Mouse (Mus musculus) lung, postnatal 14 days (tissue): Measurements from ENCODE around the gene Syngr1.

Experiments used
- DNase-seq: peaks from one replicate; pipeline ENCODE4 v3.0.0; 2021

Syngr1 gene

GRCm38 (mm10) chr15:80092599-80092998 is 1.5 kb downstream of the Syngr1 start:
- no peak for DNase-seq

GRCm38 (mm10) chr15:80094201-80094600 is 3.1 kb downstream of the Syngr1 start:
- no peak for DNase-seq

DNA sequence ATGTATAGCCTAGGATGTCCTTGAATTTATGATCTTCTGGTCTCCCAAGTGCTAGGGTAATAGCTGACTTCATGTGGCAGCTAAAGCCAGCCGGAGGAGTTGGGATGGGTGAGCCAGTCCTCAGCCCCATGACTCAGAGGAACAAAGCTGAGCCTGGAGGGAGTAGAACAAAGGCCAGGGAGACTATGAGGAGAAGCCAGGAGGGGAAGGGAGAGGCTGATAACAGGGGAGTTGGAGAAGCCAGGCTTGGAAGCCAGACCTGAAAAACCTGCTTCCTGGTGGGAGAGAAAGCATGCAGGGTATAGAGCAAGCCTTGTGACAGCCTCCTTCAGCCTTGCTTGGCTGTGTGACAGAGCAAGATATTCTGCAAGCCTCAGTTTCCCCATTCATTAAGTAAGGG is 4.5 kb downstream of the Syngr1 start:
- DNase-seq = no peak

DNA sequence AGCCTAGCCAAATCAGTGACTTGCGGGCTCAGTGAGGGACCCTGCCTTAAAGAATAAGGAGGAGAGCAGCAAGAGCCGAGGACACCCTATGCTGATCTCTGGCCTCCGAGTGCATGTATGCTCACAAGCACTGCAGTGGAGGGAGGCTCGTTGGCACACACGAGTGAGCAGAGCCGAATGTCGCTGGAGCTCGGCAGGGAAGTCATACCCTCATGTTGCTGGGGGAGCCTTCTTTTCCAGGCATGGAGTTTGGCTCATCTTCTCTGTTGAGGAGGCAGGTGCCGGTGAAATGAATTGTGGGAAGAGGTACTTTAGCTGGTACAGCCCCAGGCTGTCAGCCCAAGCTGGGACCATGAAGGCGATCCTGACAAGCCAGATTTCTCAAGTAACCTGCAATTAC is 5.3 kb downstream of the Syngr1 start:
- no peak for DNase-seq

- DNase-seq = peak; percentile 59
Observed at GRCm38 (mm10) chr15:80096946-80097881, 6.1 kb downstream of the Syngr1 start.

- DNase-seq = no peak
Observed at GRCm38 (mm10) chr15:80097999-80098461, 6.9 kb downstream of the Syngr1 start.

GRCm38 (mm10) chr15:80098809-80099208 is 7.7 kb downstream of the Syngr1 start:
- no peak for DNase-seq

GRCm38 (mm10) chr15:80099477-80099876 is 8.3 kb downstream of the Syngr1 start:
- DNase-seq = no peak

DNA sequence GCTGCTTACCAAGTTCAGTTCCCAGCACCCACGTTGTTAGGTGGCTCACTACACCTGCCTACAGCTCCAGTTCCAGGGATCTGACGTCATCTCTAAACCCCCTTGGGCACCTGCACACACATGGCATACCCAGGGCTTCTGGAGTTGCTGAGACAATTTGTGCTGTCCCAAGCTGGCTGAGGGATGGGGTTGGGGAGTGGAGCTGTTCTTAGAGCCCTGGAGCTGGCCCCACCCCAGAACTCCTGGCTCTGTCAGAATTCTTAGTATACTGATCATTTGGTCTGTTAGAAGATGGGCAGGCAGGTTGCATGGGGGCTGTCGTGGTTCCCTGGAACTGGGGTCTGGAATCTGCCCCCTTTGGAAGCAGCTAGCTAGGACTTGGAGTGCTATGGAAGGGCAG is 9.1 kb downstream of the Syngr1 start:
- no peak for DNase-seq

DNA sequence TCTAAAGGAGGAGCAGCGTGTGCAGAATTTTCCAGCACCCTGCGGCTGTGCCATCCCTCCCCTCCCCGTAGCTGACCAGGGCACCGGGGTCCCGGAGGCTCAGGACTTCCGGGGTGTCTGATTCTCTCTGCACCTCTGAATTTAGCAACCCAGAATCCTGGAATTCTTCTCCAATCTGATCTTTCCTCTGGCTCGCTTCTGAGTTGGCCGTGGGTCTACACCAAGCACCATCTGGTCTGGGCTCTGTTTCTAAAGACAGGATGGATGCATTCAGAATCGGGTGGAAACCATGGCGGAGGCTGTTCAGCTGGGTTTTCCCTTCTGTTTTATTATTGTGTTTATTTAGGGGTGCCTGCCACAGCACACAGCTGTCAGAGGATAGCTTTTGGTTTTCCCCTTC is 9.7 kb downstream of the Syngr1 start:
- DNase-seq = no peak

- no peak for DNase-seq
Observed at GRCm38 (mm10) chr15:80101503-80101902, 10.4 kb downstream of the Syngr1 start.

DNA sequence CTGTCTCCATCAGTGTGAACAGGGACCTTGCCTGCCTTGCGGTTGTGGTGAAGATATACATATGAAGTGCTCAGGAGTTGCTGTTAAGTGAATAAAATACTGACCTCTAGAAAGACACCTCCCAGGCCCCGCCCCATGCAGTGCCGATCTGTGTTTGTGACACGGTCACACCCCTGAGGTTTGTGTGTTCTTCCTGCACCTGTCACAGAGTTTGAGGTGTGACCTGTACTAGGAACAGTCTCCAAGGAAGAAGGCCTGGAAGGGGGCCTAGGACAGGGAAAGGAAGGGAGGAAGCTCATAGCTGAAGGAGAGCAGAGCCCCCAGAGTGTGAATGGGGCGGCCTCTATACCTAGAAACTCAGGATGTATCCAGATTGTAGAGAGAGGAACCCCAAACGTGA is 11.4 kb downstream of the Syngr1 start:
- no peak for DNase-seq

DNA sequence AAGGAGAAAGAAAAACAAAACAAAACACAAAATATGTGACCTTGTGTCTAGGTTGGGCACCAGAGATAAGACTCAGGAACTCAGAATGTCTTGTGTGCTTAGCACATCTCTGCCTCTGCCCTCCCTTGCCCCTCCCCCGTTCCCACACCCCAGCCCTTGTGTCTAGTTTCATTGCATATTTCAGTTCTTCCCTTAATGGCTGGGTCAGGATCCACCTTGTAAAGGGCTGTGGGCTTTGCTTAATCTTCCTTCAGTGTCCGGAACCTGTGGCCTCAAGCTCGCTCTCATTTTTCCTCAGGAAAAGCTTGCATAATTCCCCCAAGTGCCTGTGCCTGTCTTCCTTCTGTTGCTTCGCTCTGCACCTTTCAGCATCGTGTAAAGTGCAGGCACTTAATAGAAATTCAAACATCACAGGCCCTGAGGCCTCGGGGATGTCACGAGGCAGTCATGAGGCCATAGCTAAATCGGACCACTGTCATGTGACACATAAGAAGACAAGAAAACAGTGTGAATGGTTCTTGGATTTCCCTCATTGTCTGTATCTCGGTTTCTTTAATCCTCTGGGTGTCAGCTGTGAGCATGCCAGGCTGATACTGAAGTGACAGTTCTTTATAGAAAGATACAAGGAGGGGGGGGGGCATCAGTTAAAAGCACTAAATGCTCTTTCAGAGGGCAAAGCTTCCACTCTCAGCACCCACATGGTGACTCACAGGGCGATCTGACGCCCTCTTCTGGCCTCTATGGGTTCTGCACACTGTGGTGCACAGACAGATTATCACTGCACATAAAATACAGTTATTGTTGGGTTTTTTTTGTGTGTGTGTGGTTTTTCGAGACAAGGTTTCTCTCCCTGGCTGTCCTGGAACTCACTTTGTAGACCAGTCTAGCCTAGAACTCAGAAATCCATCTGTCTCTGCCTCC is 14.6 kb downstream of the Syngr1 start:
- no peak for DNase-seq

DNA sequence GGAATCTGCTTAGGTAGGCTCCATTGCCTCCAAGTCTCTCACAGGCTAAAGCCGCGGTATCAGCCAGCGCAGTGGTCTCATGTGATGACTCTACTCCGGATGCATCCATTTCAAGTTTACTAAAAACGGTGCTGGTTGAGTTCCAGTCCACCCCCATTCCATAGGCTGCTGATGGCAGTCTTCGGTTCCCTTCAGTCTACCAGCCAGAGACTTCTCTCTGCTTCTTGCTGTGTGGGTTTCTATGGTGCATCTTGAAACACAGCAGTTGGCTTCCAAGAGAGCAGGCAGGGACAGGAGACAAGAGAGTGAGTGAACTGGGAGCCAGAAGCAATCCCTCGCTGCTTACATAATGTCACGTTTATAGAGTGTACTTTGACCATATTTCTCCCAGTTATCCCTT is 16.0 kb downstream of the Syngr1 start:
- DNase-seq = no peak

DNA sequence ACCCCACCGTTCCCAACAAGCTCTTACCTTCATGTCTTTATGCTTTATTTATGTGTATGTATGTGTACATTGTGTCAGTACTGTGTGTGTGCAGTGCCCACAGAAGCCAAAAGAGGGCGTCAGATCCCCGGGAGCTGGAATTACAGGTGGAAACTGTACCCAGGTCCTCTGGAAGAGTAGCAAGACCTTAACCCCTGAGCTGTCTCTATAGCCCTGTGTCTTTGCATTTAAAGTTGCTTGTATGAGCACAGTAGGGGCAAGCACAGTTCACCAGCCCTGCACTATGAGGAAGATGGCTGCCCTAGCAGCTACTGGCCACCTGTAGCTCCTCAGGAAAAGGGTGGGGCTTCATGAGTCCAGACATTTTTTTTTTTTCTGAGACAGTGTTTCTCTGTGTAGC is 16.4 kb downstream of the Syngr1 start:
- DNase-seq = no peak

GRCm38 (mm10) chr15:80111436-80111835 is 20.3 kb downstream of the Syngr1 start:
- no peak for DNase-seq

GRCm38 (mm10) chr15:80112499-80112898 is 21.4 kb downstream of the Syngr1 start:
- no peak for DNase-seq

DNA sequence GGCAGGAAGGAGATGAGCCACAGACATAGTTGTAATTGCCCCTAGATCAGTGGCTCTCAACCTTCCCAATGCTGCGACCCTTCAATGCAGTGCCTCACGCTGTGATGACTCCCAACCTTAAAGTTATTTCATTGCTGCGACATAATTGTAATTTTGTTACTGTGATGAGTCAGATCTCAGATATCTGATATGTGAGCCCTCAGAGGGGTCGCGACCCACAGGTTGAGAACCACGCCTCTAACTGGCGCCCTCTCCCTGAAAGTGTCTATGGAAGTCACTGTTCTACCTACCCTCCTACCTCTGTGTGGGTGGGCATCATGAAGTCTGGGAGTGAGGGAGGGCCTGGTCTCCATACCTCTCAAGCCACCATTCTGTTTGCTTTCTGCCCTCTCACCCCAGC is 23.3 kb downstream of the Syngr1 start:
- DNase-seq = no peak

GRCm38 (mm10) chr15:80115256-80115655 is 24.1 kb downstream of the Syngr1 start:
- DNase-seq = no peak

GRCm38 (mm10) chr15:80115866-80116794 is 25.0 kb downstream of the Syngr1 start:
- no peak for DNase-seq

DNA sequence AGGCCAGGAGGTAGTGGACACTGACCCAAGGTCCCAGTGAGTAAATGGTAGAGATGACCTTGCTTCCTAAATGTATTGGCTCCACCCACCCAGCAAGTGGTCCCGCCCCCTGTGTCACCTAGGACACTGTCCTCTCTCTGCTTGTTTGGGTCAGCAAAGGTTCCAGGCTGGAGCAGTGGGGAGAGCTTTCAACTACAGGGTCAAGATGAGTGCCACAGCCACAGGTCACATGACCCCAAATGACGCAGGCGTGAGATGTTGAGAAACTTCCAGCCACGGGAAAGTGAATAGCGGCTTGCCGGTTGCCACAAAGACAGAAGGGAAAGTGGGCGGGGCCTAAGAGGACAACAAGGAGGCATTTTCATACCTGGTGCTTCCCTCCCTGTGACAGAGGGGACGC is 26.0 kb downstream of the Syngr1 start:
- DNase-seq = no peak

GRCm38 (mm10) chr15:80119076-80119475 is 27.9 kb downstream of the Syngr1 start:
- no peak for DNase-seq
